Mouse (Mus musculus) lung, adult 2 months (tissue): ENCODE measurements around the gene Btbd1.

Source experiments
- CTCF ChIP-seq: fragments of 200-500 bp; IDR thresholded peaks from 2 replicates; pipeline ENCODE4 v1.5.1; 2011; ENCODE audit warnings: mild to moderate bottlenecking, low read length, control low read depth; ENCODE audit not compliant: insufficient read depth
- POLR2A ChIP-seq: fragments of 200-500 bp; IDR thresholded peaks from 2 replicates; pipeline ENCODE4 v1.6.1; 2011; ENCODE audit warnings: low read depth, mild to moderate bottlenecking, control low read depth, low read length, borderline replicate concordance; ENCODE audit errors: extremely low read depth

DNA sequence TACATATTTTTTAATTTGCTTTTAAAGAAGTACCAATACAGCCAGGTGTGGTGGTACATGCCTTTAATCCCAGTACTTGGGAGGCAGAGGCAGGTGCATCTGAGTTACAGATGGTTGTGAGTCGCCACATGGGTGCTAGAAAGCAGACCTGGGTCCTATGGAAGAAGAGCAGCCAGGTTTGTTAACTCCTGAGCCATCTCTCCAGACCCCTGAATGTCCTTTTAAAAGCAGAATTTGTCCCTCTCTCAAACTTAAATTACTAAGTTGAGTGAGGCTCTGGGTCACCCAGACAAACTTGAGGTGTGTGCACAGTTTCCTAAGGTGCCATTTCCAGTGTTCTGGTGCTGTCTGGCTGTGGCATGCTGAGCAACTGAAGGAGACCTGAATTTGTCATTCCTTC is 26.5 kb upstream of the Btbd1 start, which contains the start of gene Gm10160:
- TF ChIP-seq CTCF = no peak
- TF ChIP-seq POLR2A = no peak
